Mouse (Mus musculus) ES-CJ7 (cell line): Measurements from ENCODE around the gene Fads2.

Experiments
- DNase-seq: peaks from one replicate; pipeline ENCODE4 v3.0.0; 2011; ENCODE audit warnings: low read depth, low spot score

Fads2 gene

DNA sequence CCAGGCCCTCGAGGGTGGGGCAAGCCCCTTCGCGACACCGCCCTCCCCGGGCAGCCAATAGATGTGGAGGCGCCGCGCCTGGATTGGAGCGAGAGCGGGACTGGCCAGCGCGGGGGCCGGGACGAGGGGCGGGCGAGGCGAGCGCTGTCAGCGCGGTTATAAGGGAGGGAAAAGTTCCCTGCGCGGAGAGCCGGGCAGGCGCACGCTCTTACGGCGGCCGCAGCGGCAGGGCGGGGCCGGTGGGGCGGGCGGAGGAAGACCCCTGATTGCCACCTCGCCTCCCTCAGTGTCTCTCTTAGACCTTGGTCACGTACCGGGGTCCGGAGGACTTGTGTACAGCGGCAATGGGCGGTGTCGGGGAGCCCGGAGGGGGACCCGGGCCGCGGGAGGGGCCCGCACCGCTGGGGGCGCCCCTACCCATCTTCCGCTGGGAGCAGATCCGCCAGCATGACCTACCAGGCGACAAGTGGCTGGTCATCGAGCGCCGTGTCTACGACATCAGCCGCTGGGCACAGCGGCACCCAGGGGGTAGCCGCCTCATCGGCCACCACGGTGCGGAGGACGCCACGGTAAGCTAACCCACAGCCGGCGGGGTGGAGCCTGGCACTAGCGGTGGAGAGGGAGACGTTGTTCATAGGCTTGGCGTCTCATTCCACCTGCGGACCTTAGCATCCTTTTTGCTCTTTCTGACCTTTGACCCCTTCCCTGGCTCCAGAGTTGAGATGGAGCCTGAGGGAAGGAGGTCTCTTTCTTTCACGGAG is 60.0 kb downstream of the Fads2 start, which contains the start of gene Fads3:
Gene Fads3 (plus strand): TSS at position 182 of the 761 bp plus-strand sequence.
- no peak for DNase-seq

DNA sequence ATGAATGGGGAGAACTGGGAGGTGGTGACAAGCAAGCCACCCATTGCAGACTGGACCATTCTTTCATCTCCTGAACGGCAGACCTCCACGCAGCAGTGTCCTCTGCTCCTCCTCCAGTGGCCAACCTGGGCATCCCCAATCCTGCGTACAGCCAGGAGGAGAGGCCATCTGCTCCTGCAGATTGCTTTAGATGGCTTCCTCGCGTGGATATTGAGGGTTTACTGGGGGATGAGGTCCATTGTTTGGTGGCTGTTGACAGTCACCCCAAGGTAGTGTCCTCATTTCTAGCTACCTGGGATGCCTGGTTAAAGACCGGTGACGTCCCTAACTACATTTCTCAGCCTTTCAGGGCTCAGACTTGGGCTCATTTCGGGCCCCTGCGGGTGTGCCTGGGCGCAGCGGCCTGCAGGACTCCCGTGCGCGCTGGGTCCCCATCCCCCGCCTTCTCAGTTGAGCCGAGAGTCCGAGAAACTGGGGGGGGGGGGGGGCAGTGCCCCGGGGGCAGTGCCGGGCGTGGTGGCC is 60.6 kb downstream of the Fads2 start:
- no peak for DNase-seq

DNA sequence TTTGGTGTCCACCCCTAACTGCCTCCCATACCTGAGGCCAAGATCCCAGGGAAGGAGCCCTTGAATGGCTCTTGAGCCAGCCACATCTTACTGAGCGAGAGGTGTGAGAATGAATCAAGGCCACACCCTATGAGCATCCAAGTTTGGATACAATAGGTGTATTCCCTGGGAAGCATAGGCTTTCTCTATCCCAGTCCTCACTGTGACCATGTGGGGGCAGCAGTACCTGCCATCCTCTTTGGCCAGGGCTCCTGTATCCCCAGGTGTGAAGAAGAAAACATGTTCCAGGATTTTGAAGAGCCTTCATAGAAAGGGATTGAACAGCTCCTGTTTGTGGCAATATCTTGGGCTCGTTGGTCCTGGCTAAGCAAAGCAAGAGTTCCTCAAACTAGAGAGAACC is 61.9 kb downstream of the Fads2 start:
- DNase-seq = peak; percentile 68

DNA sequence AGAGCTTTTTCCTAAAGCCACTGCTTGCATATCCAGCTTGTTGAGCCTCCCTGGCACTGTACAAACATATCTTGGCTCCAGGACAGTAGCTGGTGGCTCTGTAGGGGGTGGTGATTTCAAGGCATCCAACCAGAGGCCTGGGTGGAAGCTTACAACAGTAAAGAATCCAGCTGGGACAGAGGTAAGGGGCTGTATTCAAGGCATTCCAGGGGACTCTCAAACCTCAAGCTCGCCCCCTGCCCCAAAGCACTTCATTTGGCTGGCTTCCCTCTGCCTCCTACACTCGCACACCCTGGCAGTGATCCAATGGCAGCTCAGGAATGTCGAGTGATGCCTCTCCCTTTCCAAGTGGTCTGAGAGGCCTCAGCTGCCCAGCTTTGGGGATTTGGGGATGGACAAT is 62.6 kb downstream of the Fads2 start:
- DNase-seq = no peak

DNA sequence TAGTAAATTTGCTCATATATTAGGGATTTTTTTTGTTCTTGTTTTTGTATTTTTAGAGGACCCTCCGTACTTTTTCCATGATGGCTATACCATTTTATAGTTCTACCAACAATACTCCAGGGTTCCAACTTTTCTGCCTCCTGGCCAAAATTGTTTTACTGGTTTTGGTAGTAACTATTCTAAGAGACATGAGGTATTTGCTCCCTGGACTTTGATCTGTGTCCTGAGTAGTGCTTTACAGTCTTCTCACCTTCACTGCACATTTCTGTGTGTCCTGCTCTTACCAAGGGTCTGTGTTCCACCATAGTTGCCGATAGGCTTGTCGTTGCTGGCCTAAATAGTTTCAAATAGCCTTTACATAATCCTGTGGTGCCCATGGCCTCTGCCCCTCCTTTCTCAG is 63.2 kb downstream of the Fads2 start:
- no peak for DNase-seq

DNA sequence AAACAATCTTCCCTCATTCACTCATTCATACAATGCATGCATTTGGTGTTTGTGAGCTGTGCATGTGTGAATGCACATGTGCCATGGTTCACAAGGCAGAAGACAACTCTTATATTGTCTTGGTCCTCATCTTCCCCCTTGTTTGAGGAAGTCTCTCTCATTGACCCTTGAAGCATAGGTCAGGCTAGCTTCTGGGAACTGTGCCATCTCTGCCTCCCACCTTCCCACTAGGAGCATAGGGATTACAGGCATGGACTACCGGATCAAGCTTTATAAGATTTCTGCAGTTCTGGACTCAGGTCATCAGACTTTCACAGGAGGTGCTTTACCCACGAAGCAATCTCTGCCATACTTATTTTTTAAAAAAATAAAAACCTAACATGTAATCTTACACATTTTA is 64.0 kb downstream of the Fads2 start:
- no peak for DNase-seq

DNA sequence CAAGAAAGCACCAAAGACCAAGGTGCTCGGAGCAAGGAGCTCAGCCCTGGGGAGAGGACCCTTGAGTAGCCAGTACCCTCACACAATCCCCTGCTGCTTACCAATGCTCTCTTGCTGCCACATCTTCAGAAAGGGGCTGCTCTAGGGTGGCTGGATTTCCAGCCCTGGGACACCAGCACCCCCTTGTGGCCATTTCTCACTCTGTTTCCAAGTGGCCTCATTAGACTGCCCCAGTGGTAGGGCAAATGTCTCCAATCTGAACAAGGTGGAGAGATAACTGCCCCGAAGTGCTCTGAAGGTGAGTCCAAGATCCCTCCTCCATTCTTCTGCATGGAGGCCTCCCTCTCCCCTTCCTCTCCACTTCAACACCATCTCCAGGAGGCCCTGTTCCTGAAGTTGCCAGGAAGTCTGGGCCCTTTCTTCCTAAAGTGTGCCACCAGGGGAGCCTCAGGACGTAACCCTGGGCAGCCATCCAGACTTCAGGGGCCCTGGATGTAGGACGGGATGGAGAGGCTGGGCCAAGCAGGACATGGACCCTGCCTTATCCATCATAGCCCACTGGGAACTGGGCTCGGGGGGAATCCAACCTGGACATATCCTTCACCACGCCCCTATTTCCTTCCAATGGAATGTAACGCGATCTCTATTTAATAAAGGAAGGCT is 66.6 kb downstream of the Fads2 start:
- peak; percentile 78 for DNase-seq

DNA sequence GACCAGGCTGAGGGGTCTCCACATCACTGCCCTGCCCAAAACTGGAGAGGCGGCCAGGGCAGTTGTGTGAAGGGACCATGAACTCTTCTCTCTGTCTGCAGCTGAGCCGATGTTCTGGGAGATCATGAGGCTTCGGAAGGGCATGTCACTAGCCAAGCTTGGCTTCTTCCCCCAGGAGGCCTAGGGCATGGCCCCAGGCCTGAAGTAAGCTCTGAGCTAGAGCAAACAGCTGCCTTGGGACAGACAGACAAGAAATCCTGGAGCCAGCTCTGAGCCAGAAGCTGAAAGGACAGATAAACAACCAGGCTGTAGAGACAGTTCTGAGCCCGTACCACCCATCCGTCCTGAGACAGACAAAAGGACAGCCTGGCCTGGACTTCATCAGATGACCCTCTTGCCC is 67.2 kb downstream of the Fads2 start:
- no peak for DNase-seq

DNA sequence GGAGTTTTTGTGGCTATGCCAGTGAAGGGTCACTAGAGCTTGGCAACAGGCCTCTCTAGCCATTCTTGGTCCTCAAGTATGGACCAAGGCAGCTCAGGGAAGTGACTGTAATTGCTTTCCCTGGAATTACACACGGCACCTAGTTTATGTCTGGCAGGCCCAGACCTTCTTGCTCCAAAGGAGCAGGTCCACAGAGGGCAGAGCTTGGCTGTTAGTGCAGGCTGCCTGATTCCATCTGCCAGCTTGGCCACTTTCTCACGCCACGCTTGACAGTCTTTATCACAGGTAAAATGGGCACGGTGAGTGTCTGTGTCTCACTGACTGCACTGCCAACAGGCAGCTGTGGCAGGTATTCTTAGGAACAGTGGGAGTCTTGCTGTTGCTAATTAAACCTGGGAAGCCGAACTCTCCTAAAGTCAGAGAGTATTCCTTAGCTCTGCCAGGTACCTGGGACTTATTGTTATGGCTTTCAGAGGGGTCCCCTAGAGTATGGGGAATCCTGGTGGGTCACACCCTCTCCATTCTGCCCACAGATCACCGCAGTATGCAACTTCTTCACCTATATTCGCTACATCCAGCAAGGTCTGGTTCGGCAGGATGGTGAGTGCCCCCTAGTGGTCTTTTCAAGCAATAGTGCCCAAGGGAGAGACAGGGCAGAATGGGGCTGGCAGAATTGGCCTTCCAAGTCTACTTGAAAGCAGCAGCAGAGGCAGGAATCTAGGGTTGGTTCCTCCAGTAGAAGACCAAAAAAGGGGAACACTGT is 68.2 kb downstream of the Fads2 start:
- peak; percentile 65 for DNase-seq

DNA sequence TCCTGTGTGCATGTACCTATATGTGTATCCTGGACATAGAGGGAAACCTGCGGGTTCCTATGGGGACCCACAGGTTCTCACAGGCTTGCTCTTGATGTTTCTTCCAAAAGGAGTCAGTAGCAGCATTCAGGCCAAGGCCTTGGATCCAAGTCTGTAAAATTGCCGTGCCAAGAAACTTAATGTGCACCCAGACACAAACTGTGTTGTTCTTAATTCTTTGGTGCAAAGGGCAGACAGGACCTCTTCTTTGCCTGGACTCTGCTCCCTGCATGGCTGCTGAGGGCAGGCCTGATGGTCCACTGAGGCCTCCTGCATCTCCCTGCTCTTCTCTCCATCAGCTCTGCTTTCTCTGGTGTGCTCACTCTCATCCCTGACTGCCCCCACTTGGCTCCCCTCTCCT is 71.8 kb downstream of the Fads2 start:
- DNase-seq = no peak

DNA sequence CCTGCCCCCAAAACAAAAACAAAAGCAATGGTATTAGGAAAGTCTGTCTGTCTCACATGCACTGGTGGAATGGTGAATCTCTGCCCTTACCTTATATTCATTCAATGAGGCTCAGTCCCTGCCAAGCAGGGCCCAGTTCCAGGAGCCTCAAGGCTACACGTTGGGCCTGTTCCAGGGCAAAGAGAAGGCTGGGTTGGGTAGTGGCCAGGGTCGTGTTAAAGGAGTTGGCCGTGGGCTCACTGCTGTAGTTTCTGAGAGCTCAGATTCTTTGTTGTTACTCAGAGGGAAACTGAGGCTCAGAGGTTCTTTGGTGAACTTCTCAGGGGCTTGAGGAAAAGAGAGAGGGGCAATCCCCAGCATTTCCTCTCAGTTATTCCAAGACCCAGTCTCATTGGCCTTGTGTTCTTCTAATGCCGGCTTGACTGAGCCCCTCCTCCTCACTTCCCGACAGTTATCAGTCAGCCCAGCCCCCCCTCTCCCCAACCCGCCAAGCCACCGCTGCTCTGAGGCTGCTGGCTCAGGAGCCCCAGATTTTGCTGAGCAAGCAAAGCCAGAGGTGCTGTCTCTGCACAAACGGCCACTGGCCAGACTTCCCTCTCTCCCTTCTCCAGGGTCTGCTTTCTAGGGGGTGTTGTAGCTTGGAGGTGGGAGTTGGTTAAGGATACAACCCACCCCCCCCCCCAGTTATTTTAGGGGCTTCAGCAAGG is 76.2 kb downstream of the Fads2 start:
- no peak for DNase-seq

DNA sequence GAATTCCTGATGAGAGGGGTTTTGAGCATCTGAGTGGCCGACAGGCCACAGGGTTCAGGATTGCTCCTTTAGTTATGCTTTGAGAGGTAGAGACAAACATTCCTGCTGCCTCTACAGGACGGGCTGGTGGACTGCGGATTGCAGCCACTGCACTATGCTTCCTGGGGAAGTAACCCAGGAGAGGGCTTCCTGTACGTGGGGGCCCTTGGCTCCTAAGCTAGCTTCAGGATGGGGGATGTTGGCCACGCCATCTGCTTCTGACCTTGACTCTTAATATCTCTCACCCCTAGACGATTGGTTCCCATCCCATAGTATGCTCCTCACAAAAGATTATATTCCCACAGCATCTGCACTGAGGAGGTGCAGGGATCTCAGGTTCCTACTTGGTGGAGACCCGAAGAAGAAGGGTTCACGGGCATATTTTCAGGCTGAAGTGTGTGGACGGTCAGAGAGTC is 78.2 kb downstream of the Fads2 start:
- DNase-seq = no peak

DNA sequence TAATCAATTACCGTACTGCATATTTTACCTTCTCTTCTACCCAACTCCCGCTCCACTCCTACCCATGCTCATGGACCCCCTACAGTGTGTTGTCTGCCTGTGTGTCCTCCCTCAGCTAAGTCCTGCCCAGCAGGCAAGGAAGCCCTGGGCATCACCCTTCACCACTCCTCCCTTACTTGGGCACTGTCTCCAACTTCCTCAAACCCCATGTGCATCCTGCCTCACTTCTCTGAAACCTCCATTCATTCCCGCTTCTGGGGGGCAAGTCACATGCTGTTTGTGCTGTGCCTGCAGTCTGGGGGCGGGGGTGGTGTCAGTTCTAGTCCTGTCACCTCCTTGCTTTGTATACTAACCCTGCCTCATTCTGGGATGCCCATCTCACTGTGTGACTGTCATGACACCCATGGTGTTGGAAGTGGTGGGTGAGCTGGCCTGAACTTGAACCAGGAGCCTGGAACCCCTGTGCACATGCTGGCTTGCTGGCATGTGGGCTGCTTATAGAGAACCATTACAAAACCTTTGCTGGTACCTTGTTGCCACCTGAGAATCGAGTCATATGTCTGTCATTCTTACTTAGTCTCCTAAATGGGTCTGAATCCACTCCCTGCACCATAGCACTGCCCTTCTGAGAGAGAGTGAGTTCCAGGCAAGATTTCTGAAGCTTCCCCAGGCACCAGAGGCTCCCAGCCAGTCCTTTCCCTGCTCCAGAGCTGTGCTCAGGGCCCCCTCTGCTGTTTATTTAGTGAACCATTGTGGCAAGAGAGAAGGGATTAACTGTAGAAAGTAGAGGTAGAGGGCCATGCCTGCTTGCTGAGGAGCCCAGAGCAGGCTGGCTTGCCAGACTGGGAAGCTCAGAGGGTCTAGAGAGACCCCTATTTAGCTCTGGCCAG is 78.9 kb downstream of the Fads2 start:
- DNase-seq = peak; percentile 37

DNA sequence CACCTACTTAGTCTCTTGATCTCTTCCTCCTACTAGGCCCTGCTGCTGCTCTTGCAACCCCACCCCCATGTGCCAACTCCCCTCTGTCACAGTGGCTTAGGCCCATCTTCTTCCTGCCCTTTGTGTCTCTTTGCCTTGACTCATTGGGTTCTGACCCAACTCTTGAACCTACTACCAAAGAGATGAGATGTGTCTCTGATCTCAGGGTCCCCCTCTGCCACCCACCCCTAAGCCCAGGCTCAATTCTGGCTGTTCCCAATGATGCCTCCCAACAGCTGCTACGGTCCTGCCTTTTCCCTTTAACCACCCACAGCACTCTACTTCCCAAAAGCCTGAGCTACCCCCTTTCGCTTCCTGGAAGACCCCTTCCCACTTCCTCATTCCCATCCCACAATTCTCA is 79.6 kb downstream of the Fads2 start:
- no peak for DNase-seq

DNA sequence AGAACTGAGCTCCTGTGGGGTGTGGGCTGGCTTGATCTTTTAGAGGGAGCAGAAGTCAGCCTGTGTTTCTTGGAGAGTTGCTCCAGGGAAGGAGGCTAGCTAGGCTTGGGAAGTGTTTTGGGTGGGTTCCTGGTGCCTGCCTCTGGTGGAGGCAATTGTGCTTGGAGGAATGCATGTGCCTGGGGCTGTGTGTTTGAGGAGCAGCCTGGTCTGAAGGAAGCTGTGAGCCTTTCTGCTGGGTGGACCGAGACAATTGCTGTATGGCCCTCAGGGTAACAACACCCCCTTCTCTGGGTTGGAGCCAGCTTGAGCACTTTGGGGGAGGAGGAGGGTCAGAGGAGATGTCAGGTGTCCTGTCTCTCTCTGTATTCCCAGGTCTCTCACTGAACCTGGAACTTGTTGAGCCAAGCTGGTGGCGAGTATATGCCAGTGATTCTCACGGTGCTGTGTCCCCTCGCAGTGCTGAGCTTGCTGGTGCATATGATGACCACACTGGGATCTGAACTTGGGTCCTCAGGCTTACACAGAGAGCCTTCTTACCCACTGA is 82.3 kb downstream of the Fads2 start:
- no peak for DNase-seq

DNA sequence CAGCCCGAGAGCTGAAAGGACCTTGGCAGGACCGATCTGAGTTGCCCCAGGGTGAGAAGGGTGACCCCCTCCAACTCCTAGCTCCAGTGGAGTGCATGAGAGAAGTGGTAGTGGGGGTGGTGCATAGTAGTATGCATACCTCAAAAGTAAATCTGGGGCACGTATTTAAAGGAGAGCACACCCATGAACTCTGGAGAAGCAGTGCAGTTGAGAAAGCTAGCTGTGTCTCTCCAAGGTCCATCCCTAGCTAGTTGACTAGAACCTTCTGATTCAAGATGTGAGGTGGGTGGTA is 83.1 kb downstream of the Fads2 start:
- no peak for DNase-seq

DNA sequence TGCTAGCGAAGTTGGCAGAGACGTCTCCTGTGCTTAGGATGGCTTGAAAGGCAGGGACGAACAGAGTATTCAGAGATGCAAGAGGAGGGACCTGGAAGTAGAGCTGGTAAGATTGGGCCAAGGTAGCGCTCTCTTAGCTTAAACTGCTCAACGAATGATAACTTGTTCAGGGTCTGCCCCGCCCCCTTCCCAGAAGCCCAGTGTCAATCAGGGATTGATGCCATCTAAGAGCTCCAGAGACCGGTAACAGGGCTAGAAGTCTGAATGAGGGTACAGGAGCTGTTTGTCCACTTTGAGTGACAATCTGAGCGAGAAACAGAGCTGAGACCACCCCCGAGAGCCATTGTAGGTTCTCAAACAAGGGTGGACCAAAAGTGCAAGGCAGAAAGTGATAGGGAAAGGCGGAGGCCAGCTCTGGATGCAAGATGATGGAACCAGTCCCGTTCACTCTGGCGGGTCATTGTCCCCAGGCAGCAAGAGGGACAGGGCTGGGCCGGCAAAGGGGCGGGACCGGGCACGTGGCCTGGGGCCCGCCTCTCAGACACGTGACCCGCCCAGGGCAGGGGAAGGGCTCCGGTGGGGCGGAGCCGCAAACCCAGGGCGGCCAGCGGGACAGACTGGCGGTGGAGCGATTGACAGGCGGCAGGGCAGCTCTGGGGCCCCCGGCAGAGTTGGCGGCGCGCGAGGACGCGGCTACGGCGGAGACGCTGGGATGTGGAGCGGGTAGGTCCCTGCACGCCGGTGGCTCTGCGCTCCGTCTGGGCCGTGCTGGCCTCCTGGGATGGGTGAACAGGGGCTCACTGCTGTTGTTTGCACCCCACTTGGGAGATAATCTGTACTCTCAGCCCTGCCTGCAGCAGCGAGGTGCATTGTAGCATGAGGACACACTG is 83.7 kb downstream of the Fads2 start:
- DNase-seq = peak; percentile 38

DNA sequence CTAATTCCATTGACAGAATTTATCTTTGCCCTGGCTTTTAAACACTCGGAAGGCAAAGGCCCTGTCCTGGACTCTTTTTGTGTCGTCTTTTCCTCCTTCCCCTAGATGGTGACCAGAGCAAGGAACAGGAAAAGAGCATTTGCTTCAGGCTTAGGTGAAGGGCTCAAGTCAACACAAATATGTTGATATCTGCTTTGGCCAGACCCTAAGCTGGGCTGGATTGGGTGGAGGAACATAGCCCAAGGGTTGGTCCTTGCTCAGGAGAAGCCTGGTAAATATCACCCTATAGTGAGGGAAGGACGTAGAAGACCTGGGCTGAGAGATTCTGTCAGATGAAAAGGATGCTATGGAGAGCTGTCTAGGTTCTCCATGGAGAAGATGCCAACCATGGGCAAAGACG is 85.4 kb downstream of the Fads2 start:
- no peak for DNase-seq

DNA sequence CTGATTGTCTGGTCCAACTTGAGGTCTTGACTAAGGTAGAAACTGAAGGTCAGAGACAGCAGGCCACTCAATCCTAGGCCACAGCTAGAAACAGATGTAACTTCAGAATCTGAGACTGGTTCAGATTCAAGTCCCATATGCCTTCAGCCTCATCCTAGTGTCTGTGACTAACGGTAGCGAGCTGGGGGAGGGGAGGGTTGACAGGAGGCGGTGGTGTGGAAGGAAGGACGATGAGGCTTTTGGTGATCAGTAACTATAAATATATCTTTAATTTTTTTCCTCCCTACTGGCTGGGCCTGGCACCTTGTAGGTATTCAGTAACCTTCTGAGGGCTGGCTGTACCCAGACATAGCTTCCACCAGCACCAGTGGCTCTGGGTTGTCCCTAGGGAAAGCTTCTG is 86.1 kb downstream of the Fads2 start:
- DNase-seq = no peak

DNA sequence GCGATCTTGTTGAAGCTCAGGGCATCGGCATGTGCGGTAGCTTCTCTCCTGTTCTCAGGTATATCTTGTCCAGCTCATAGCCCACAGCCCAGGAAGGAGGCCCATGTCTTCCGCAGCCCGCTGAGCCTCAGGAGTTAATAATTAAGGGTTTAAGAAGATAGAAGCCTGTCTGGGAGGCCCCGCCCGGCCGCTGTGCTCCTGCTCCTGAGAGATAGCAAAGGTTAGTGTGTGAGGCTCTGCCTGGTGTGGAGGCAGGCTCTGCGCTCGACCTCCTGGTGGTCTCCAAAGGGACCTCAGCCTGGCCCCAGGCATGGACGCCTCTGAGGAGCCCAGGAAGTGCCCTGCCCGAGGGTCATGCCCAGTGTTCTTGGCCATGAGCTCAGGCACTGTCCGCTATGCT is 86.7 kb downstream of the Fads2 start:
- no peak for DNase-seq
